Mouse (Mus musculus): ENCODE data around the gene Cnih4. TPM values are rescaled to one million over a fixed set of nuclear protein-coding genes. Genes with fewer than 3 reads are reported as not detected.

The Cnih4 gene
- polyA plus RNA-seq (2014; fragmentation: Nextera tagmentation; extraction: Ambion mirVana), result 94.2 and 106 TPM in 2 replicates

GRCm38 (mm10) chr1:181143950-181144836, at the start of gene Cnih4, which contains the start of gene Nvl:
Gene Cnih4, plus strand, starts transcription at chr1:181144693.
Gene Nvl, minus strand, starts transcription at chr1:181144204.
- Histone ChIP-seq H3K4me3 (ENCODE audit: low read depth, low read length) (peak within 1 kb of the TSS; percentile 57), H3K36me3 (ENCODE audit: control insufficient read depth, insufficient read depth, low read length) (no peaks in the 10 kb centered on the region), H3K9ac (ENCODE audit: low read length) (peak within 1 kb of the TSS; percentile 62), H3K4me2 (ENCODE audit: low read depth) (peak within 1 kb of the TSS; percentile 61), H3K4me1 (ENCODE audit: control insufficient read depth, insufficient read depth, low read length) (peaks cover 10% of the 10 kb centered on the region), H3K27ac (ENCODE audit: low read depth, low read length) (peak within 1 kb of the TSS; percentile 70), H3K27me3 (ENCODE audit: control insufficient read depth, insufficient read depth, low read length) (no peaks in the 10 kb centered on the region), H3K9me3 (ENCODE audit: control insufficient read depth, low read length) (no peaks in the 10 kb centered on the region)
- ATAC-seq (ENCODE audit: insufficient read depth, low FRiP score, low TSS enrichment) (peak; percentile 98), DNase-seq (ENCODE audit: low spot score) (peak; percentile 94)
- under 1% methylated on average over 52 of the region's 52 CpGs for WGBS

- Histone ChIP-seq H3K27me3 (ENCODE audit: control insufficient read depth, insufficient read depth, low read length) (no peaks in the 10 kb centered on the region), H3K4me1 (ENCODE audit: control insufficient read depth, insufficient read depth, low read length) (no peaks in the 10 kb centered on the region), H3K9me3 (ENCODE audit: control insufficient read depth, low read length) (no peaks in the 10 kb centered on the region), H3K36me3 (ENCODE audit: control insufficient read depth, insufficient read depth, low read length) (peaks cover 13% of the 10 kb centered on the region), H3K4me2 (ENCODE audit: low read depth) (no peak overlapping the region), H3K9ac (ENCODE audit: low read length) (no peak overlapping the region), H3K4me3 (ENCODE audit: low read depth, low read length) (no peak overlapping the region), H3K27ac (ENCODE audit: low read depth, low read length) (no peak overlapping the region)
- DNase-seq (ENCODE audit: low spot score), result no peak
- 98% methylated on average over 4 of the region's 4 CpGs for WGBS
- ATAC-seq (ENCODE audit: insufficient read depth, low FRiP score, low TSS enrichment), result no peak
These were observed 27.4 kb upstream of the Cnih4 start for GRCm38 (mm10) chr1:181117112-181117511.

- Histone ChIP-seq H3K27ac (ENCODE audit: low read depth, low read length) (no peak overlapping the region), H3K27me3 (ENCODE audit: control insufficient read depth, insufficient read depth, low read length) (no peaks in the 10 kb centered on the region), H3K4me3 (ENCODE audit: low read depth, low read length) (no peak overlapping the region), H3K4me1 (ENCODE audit: control insufficient read depth, insufficient read depth, low read length) (no peaks in the 10 kb centered on the region), H3K9me3 (ENCODE audit: control insufficient read depth, low read length) (no peaks in the 10 kb centered on the region), H3K9ac (ENCODE audit: low read length) (no peak overlapping the region), H3K36me3 (ENCODE audit: control insufficient read depth, insufficient read depth, low read length) (peaks cover 16% of the 10 kb centered on the region), H3K4me2 (ENCODE audit: low read depth) (no peak overlapping the region)
- WGBS, result 98% methylated on average over 2 of the region's 2 CpGs
- ATAC-seq (ENCODE audit: insufficient read depth, low FRiP score, low TSS enrichment) (no peak), DNase-seq (ENCODE audit: low spot score) (no peak)
These were observed 20.3 kb upstream of the Cnih4 start for GRCm38 (mm10) chr1:181124145-181124544.

- DNase-seq (ENCODE audit: low spot score), result no peak
- WGBS, result 92% methylated on average over 3 of the region's 3 CpGs
- peaks cover 13% of the 10 kb centered on the region for H3K36me3 ChIP-seq (ENCODE audit: control insufficient read depth, insufficient read depth, low read length)
These were observed 18.6 kb upstream of the Cnih4 start for GRCm38 (mm10) chr1:181125916-181126315.

GRCm38 (mm10) chr1:181126766-181127165, 17.7 kb upstream of the Cnih4 start:
- no peak overlapping the region for H3K4me2 ChIP-seq (ENCODE audit: low read depth)
- peaks cover 13% of the 10 kb centered on the region for H3K36me3 ChIP-seq (ENCODE audit: control insufficient read depth, insufficient read depth, low read length)
- no peaks in the 10 kb centered on the region for H3K9me3 ChIP-seq (ENCODE audit: control insufficient read depth, low read length)
- DNase-seq (ENCODE audit: low spot score) (no peak), ATAC-seq (ENCODE audit: insufficient read depth, low FRiP score, low TSS enrichment) (no peak)
- no peak overlapping the region for H3K4me3 ChIP-seq (ENCODE audit: low read depth, low read length)
- H3K9ac ChIP-seq (ENCODE audit: low read length), result no peak overlapping the region
- WGBS, result 94% methylated on average over 9 of the region's 9 CpGs
- no peak overlapping the region for H3K27ac ChIP-seq (ENCODE audit: low read depth, low read length)
- no peaks in the 10 kb centered on the region for H3K4me1 ChIP-seq (ENCODE audit: control insufficient read depth, insufficient read depth, low read length)
- H3K27me3 ChIP-seq (ENCODE audit: control insufficient read depth, insufficient read depth, low read length), result no peaks in the 10 kb centered on the region

More at GRCm38 (mm10) chr1:181125916-181126315, 18.6 kb upstream of the Cnih4 start:
- no peak overlapping the region for H3K27ac ChIP-seq (ENCODE audit: low read depth, low read length)
- no peaks in the 10 kb centered on the region for H3K27me3 ChIP-seq (ENCODE audit: control insufficient read depth, insufficient read depth, low read length)
- H3K4me1 ChIP-seq (ENCODE audit: control insufficient read depth, insufficient read depth, low read length), result no peaks in the 10 kb centered on the region
- no peaks in the 10 kb centered on the region for H3K9me3 ChIP-seq (ENCODE audit: control insufficient read depth, low read length)
- no peak for ATAC-seq (ENCODE audit: insufficient read depth, low FRiP score, low TSS enrichment)
- no peak overlapping the region for H3K4me2 ChIP-seq (ENCODE audit: low read depth)
- H3K4me3 ChIP-seq (ENCODE audit: low read depth, low read length), result no peak overlapping the region
- H3K9ac ChIP-seq (ENCODE audit: low read length), result no peak overlapping the region

GRCm38 (mm10) chr1:181131915-181132314, 12.6 kb upstream of the Cnih4 start:
- WGBS, result 95% methylated on average over 6 of the region's 6 CpGs
- H3K4me2 ChIP-seq (ENCODE audit: low read depth), result no peak overlapping the region
- ATAC-seq (ENCODE audit: insufficient read depth, low FRiP score, low TSS enrichment) (no peak), DNase-seq (ENCODE audit: low spot score) (no peak)
- no peak overlapping the region for H3K9ac ChIP-seq (ENCODE audit: low read length)
- H3K36me3 ChIP-seq (ENCODE audit: control insufficient read depth, insufficient read depth, low read length), result peaks cover 13% of the 10 kb centered on the region
- no peaks in the 10 kb centered on the region for H3K9me3 ChIP-seq (ENCODE audit: control insufficient read depth, low read length)
- no peak overlapping the region for H3K27ac ChIP-seq (ENCODE audit: low read depth, low read length)
- no peak overlapping the region for H3K4me3 ChIP-seq (ENCODE audit: low read depth, low read length)
- H3K27me3 ChIP-seq (ENCODE audit: control insufficient read depth, insufficient read depth, low read length), result no peaks in the 10 kb centered on the region
- H3K4me1 ChIP-seq (ENCODE audit: control insufficient read depth, insufficient read depth, low read length), result no peaks in the 10 kb centered on the region

GRCm38 (mm10) chr1:181138730-181139129, 5.8 kb upstream of the Cnih4 start:
- ATAC-seq (ENCODE audit: insufficient read depth, low FRiP score, low TSS enrichment) (no peak), DNase-seq (ENCODE audit: low spot score) (no peak)
- Histone ChIP-seq H3K9ac (ENCODE audit: low read length) (no peak overlapping the region), H3K27ac (ENCODE audit: low read depth, low read length) (no peak overlapping the region), H3K36me3 (ENCODE audit: control insufficient read depth, insufficient read depth, low read length) (peaks cover 8% of the 10 kb centered on the region), H3K4me1 (ENCODE audit: control insufficient read depth, insufficient read depth, low read length) (peaks cover 5% of the 10 kb centered on the region), H3K4me2 (ENCODE audit: low read depth) (no peak overlapping the region), H3K27me3 (ENCODE audit: control insufficient read depth, insufficient read depth, low read length) (no peaks in the 10 kb centered on the region), H3K9me3 (ENCODE audit: control insufficient read depth, low read length) (no peaks in the 10 kb centered on the region), H3K4me3 (ENCODE audit: low read depth, low read length) (no peak overlapping the region)
- WGBS, result 91% methylated on average over 7 of the region's 7 CpGs

GRCm38 (mm10) chr1:181143609-181143949, 914 bp upstream of the Cnih4 start:
- ATAC-seq (ENCODE audit: insufficient read depth, low FRiP score, low TSS enrichment) (peak; percentile 49), DNase-seq (ENCODE audit: low spot score) (no peak)
- Histone ChIP-seq H3K9me3 (ENCODE audit: control insufficient read depth, low read length) (no peaks in the 10 kb centered on the region), H3K4me3 (ENCODE audit: low read depth, low read length) (peak overlapping the region; percentile 57), H3K4me2 (ENCODE audit: low read depth) (peak overlapping the region; percentile 61), H3K9ac (ENCODE audit: low read length) (peak overlapping the region; percentile 52), H3K36me3 (ENCODE audit: control insufficient read depth, insufficient read depth, low read length) (peaks cover 3% of the 10 kb centered on the region), H3K4me1 (ENCODE audit: control insufficient read depth, insufficient read depth, low read length) (peaks cover 10% of the 10 kb centered on the region), H3K27ac (ENCODE audit: low read depth, low read length) (no peak overlapping the region), H3K27me3 (ENCODE audit: control insufficient read depth, insufficient read depth, low read length) (no peaks in the 10 kb centered on the region)
- under 1% methylated on average over 12 of the region's 12 CpGs for WGBS

GRCm38 (mm10) chr1:181144966-181145365, 473 bp downstream of the Cnih4 start:
- peak overlapping the region; percentile 62 for H3K9ac ChIP-seq (ENCODE audit: low read length)
- no peak overlapping the region for H3K27ac ChIP-seq (ENCODE audit: low read depth, low read length)
- no peaks in the 10 kb centered on the region for H3K27me3 ChIP-seq (ENCODE audit: control insufficient read depth, insufficient read depth, low read length)
- H3K4me3 ChIP-seq (ENCODE audit: low read depth, low read length), result peak overlapping the region; percentile 57
- ATAC-seq (ENCODE audit: insufficient read depth, low FRiP score, low TSS enrichment) (no peak), DNase-seq (ENCODE audit: low spot score) (peak; percentile 10)
- H3K36me3 ChIP-seq (ENCODE audit: control insufficient read depth, insufficient read depth, low read length), result no peaks in the 10 kb centered on the region
- H3K4me1 ChIP-seq (ENCODE audit: control insufficient read depth, insufficient read depth, low read length), result peaks cover 10% of the 10 kb centered on the region
- H3K9me3 ChIP-seq (ENCODE audit: control insufficient read depth, low read length), result no peaks in the 10 kb centered on the region
- peak overlapping the region; percentile 61 for H3K4me2 ChIP-seq (ENCODE audit: low read depth)
- WGBS, result 17% methylated on average over 12 of the region's 12 CpGs

Data from neural tube, embryonic 11.5 days (tissue).